Mouse (Mus musculus) brain, embryonic 14.5 days (tissue): ENCODE data around the gene Sec1.

Experiments used
- CTCF ChIP-seq: fragments of 200-500 bp; IDR thresholded peaks from 2 replicates; pipeline ENCODE4 v1.5.1; 2012; ENCODE audit warnings: inconsistent platforms, mild to moderate bottlenecking, moderate library complexity, borderline replicate concordance; ENCODE audit not compliant: insufficient read depth, insufficient read length; ENCODE audit errors: extremely low read depth
- POLR2A ChIP-seq: fragments of 200-500 bp; IDR thresholded peaks from 2 replicates; pipeline ENCODE4 v1.6.1; 2012; ENCODE audit warnings: mild to moderate bottlenecking, inconsistent platforms, borderline replicate concordance; ENCODE audit not compliant: poor library complexity, insufficient read depth, insufficient read length, severe bottlenecking; ENCODE audit errors: extremely low read depth

- no peak for TF ChIP-seq CTCF
- no peak for TF ChIP-seq POLR2A
Measured at GRCm38 (mm10) chr7:45722348-45722713, 28.1 kb upstream of the Sec1 start.
